Mouse (Mus musculus) midbrain, embryonic 11.5 days (tissue): ENCODE results near the gene Pde3a. TPM values are rescaled to one million over a fixed set of nuclear protein-coding genes. Genes with fewer than 3 reads are reported as not detected.

Experiments
- ATAC-seq: fragments of 200-750 bp; cut with Nextera tagmentation; 2 replicates; pipeline ENCODE4 v1.8.0; 2017; ENCODE audit warnings: moderate TSS enrichment, moderate library complexity; ENCODE audit not compliant: low FRiP score
- DNase-seq: peaks from one replicate; pipeline ENCODE4 v3.0.0; 2015; ENCODE audit warnings: low spot score; ENCODE audit errors: missing footprints
- H3K27ac ChIP-seq: fragments of 300-500 bp; sonication (generic); 2 replicates; pipeline ENCODE4 v1.5.1; 2014; ENCODE audit warnings: low read depth, low read length
- H3K27me3 ChIP-seq: fragments of 300-500 bp; sonication (generic); 2 replicates; pipeline ENCODE4 v1.6.1; 2014; ENCODE audit warnings: mild to moderate bottlenecking, low read length, moderate library complexity, mixed read lengths; ENCODE audit not compliant: control insufficient read depth, insufficient read depth
- H3K36me3 ChIP-seq: fragments of 300-500 bp; sonication (generic); 2 replicates; pipeline ENCODE4 v1.6.1; 2014; ENCODE audit warnings: mild to moderate bottlenecking, low read length, moderate library complexity, mixed read lengths; ENCODE audit not compliant: control insufficient read depth, insufficient read depth
- H3K4me1 ChIP-seq: fragments of 300-500 bp; sonication (generic); 2 replicates; pipeline ENCODE4 v1.6.1; 2014; ENCODE audit warnings: low read length; ENCODE audit not compliant: control insufficient read depth, insufficient read depth
- H3K4me2 ChIP-seq: fragments of 300-500 bp; sonication (generic); 2 replicates; pipeline ENCODE4 v1.6.1; 2014; ENCODE audit warnings: mild to moderate bottlenecking, moderate library complexity
- H3K4me3 ChIP-seq: fragments of 300-500 bp; sonication (generic); 2 replicates; pipeline ENCODE4 v1.5.1; 2014; ENCODE audit warnings: low read depth, low read length
- H3K9ac ChIP-seq: fragments of 300-500 bp; sonication (generic); 2 replicates; pipeline ENCODE4 v1.6.1; 2014; ENCODE audit warnings: low read length
- H3K9me3 ChIP-seq: fragments of 300-500 bp; sonication (generic); 2 replicates; pipeline ENCODE4 v1.6.1; 2016; ENCODE audit warnings: low read length; ENCODE audit not compliant: control insufficient read depth
- WGBS: fragments of 180-500 bp; shearing (Covaris S2); extraction: QIAGEN DNeasy Blood & Tissue Kit; methylation state at CpG from one replicate; pipeline ENCODE4 v1.1.7; 2014; 5-methylcytosine and 5-hydroxymethylcytosine counted together
- polyA plus RNA-seq: library from polyadenylated mRNA; unstranded; fragments of >200 nt; fragmentation: Nextera tagmentation; extraction: Ambion mirVana; gene quantifications from 2 replicates; pipeline ENCODE4 v1.2.1, GENCODE M21; 2014

Pde3a gene
- polyA plus RNA-seq, 1 experiment from 2014 or later = 2.1 TPM

DNA sequence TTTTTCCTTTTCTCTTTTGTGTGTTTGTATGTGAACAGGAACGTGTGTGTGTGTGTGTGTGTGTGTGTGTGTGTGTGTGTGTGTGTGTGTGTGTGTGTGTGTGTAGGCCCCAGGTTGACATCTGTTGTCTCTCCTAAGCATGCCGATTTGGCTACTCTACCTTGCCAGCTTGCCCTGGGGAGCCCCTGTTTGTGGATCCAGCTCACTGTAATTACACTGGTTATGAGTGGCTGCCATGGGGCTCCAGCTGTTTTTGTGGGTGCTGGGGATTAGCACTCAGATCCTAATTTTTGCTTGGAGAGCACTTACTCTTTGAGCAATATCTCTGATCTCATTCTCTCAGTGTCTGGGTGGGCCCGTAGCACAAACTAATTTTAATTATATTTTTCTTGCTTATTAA is 32.6 kb downstream of the Pde3a start:
- Histone ChIP-seq H3K4me3 (no peak overlapping the region), H3K4me2 (no peak overlapping the region), H3K9ac (no peak overlapping the region), H3K27ac (no peak overlapping the region), H3K9me3 (no peaks in the 10 kb centered on the region), H3K27me3 (no peaks in the 10 kb centered on the region), H3K4me1 (no peaks in the 10 kb centered on the region), H3K36me3 (no peaks in the 10 kb centered on the region)
- DNase-seq (no peak), ATAC-seq (no peak)
- 84% methylated on average over 3 of the region's 3 CpGs for WGBS

GRCm38 (mm10) chr6:141282796-141283195 is 33.7 kb downstream of the Pde3a start:
- no peaks in the 10 kb centered on the region for H3K27me3 ChIP-seq
- 87% methylated on average over 7 of the region's 7 CpGs for WGBS
- no peaks in the 10 kb centered on the region for H3K4me1 ChIP-seq
- no peak overlapping the region for H3K27ac ChIP-seq
- H3K9ac ChIP-seq = no peak overlapping the region
- no peak for ATAC-seq
- H3K4me2 ChIP-seq = no peak overlapping the region
- no peaks in the 10 kb centered on the region for H3K9me3 ChIP-seq
- no peak for DNase-seq
- no peaks in the 10 kb centered on the region for H3K36me3 ChIP-seq
- H3K4me3 ChIP-seq = no peak overlapping the region

GRCm38 (mm10) chr6:141291195-141291594 is 42.1 kb downstream of the Pde3a start:
- DNase-seq (no peak), ATAC-seq (no peak)
- no peak overlapping the region for H3K9ac ChIP-seq
- H3K4me1 ChIP-seq = no peaks in the 10 kb centered on the region
- no peaks in the 10 kb centered on the region for H3K9me3 ChIP-seq
- no peak overlapping the region for H3K4me3 ChIP-seq
- H3K27ac ChIP-seq = no peak overlapping the region
- no peaks in the 10 kb centered on the region for H3K36me3 ChIP-seq
- no peaks in the 10 kb centered on the region for H3K27me3 ChIP-seq
- H3K4me2 ChIP-seq = no peak overlapping the region
- WGBS = 95% methylated on average over 2 of the region's 2 CpGs

GRCm38 (mm10) chr6:141292826-141293459 is 43.9 kb downstream of the Pde3a start:
- Histone ChIP-seq H3K36me3 (no peaks in the 10 kb centered on the region), H3K27me3 (no peaks in the 10 kb centered on the region), H3K27ac (no peak overlapping the region), H3K9me3 (no peaks in the 10 kb centered on the region), H3K4me1 (no peaks in the 10 kb centered on the region), H3K9ac (no peak overlapping the region), H3K4me2 (no peak overlapping the region), H3K4me3 (no peak overlapping the region)
- no peak for ATAC-seq
- WGBS = 90% methylated on average over 10 of the region's 10 CpGs
- DNase-seq = no peak

DNA sequence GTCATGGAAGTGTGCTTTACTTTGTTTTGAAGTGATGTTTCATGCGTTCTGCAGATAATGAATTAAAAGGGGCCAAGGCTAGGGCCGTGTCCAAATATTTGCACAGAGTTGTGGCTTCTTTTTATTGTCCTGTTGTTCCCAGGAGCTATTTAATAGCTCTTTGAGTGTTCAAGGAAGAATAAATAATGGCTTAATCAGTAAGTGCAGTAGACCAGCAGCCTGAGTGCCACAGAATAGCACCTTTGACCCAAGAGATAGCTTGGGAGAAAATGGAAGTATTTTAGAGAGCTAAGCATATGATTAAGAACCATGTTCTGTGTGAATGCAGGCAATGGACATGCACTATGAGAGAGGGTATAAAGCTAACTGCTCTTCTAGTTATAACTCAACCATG is 44.4 kb downstream of the Pde3a start:
- Histone ChIP-seq H3K4me2 (no peak overlapping the region), H3K4me1 (no peaks in the 10 kb centered on the region), H3K9me3 (no peaks in the 10 kb centered on the region), H3K27me3 (no peaks in the 10 kb centered on the region), H3K4me3 (no peak overlapping the region), H3K27ac (no peak overlapping the region), H3K9ac (no peak overlapping the region), H3K36me3 (no peaks in the 10 kb centered on the region)
- ATAC-seq (no peak), DNase-seq (no peak)
- 54% methylated on average over 2 of the region's 2 CpGs for WGBS

DNA sequence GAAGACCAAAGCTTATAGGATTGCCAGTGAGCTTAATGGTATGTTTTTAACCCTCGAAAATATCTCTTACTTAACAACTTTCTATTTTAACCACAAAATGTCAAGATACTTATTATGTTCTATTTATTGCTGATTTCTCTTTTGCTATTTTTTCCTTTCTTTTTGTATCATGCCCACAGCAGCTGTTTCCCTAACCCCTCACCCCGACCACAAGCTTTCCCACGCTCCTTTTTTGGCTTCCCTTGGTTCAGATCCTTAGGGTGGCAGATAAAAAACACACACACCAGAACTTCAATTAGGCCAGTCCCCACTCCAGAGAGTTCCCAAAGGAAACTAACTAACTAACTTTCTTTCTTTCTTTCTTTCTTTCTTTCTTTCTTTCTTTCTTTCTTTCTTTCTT is 46.2 kb downstream of the Pde3a start:
- Histone ChIP-seq H3K27ac (no peak overlapping the region), H3K9me3 (no peaks in the 10 kb centered on the region), H3K27me3 (no peaks in the 10 kb centered on the region), H3K4me2 (no peak overlapping the region), H3K9ac (no peak overlapping the region), H3K4me1 (no peaks in the 10 kb centered on the region), H3K36me3 (no peaks in the 10 kb centered on the region), H3K4me3 (no peak overlapping the region)
- ATAC-seq (no peak), DNase-seq (no peak)
- 83% methylated on average over 3 of the region's 3 CpGs for WGBS

DNA sequence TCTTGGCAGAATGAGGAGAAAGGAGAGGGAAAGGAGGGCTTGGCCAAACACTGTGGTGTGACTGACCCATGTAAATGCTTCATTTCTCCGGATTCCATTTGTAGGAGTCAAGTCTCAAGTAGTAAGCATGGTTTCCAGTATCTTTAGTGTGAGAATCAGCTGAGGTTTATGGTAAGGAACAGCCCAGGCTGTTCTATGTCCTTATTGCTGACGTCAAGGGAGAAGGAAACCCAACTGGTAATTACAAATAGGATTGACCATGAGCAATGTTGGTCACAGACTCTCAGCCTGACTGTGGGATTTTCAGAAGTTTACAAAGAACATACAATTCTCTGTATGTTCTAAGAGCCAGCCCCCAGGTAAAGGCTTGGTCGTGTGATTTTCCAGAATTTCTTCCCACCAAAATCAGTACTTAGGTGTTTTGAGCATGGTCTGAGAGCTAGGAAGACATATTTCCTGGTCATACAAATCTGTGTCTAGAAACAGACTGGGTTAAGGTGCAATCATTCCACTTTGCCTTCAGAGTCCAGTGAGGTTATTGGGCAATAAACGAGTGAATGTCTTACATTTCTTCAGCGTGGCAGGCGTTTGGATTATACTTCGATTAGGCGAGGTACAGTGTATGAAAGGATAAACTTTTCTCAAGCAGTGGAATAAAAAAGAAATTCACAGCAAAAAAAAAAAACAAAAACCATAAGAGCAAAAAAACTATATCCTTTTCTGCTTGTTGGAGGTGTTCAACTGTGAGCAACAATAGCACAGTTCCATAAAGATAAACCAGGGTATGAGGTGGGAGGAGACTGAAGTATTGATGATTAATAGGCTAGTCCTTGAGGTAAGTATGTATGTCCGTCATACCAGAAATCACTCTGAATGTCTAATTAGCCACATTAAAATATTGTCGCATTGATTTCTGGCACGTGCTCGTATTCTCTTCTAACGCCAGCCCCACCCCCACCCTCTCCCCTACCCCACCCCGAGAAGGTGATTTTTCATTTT is 53.0 kb downstream of the Pde3a start:
- DNase-seq = no peak
- 90% methylated on average over 14 of the region's 14 CpGs for WGBS
- H3K27me3 ChIP-seq = no peaks in the 10 kb centered on the region

DNA sequence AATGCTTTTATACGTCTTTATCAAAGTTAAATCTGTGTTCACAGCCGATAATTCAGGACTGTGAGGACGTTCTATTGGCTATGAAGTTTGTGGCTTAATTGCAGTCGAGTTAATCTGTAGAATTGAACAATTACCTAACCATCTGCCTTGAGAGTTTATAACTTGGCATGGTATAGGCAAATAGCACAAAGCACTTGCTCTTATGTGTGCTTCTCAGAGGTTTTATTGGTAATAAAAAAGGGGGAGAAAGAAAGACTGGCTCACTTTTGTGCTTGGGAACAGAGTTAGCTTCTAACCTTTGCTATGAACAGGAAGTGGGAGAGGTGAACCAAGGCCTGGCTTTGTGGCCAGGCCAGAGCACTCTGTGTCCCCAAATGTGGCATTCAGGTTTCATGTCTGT is 53.8 kb downstream of the Pde3a start:
- H3K9ac ChIP-seq = no peak overlapping the region
- H3K4me3 ChIP-seq = no peak overlapping the region
- 85% methylated on average over 4 of the region's 4 CpGs for WGBS
- no peaks in the 10 kb centered on the region for H3K9me3 ChIP-seq
- H3K4me1 ChIP-seq = no peaks in the 10 kb centered on the region
- H3K27ac ChIP-seq = no peak overlapping the region
- no peak for ATAC-seq
- DNase-seq = no peak
- H3K27me3 ChIP-seq = no peaks in the 10 kb centered on the region
- H3K36me3 ChIP-seq = no peaks in the 10 kb centered on the region
- no peak overlapping the region for H3K4me2 ChIP-seq

More for the DNA sequence above, 53.0 kb downstream of the Pde3a start:
- H3K27ac ChIP-seq = no peak overlapping the region
- H3K36me3 ChIP-seq = no peaks in the 10 kb centered on the region
- no peak overlapping the region for H3K4me3 ChIP-seq
- H3K4me1 ChIP-seq = no peaks in the 10 kb centered on the region
- no peak overlapping the region for H3K9ac ChIP-seq
- no peak overlapping the region for H3K4me2 ChIP-seq
- H3K9me3 ChIP-seq = no peaks in the 10 kb centered on the region
- no peak for ATAC-seq

GRCm38 (mm10) chr6:141307326-141307725 is 58.3 kb downstream of the Pde3a start:
- no peak overlapping the region for H3K27ac ChIP-seq
- no peaks in the 10 kb centered on the region for H3K27me3 ChIP-seq
- ATAC-seq = no peak
- no peak overlapping the region for H3K4me3 ChIP-seq
- H3K4me1 ChIP-seq = no peaks in the 10 kb centered on the region
- no peak overlapping the region for H3K4me2 ChIP-seq
- WGBS = 90% methylated on average over 1 of the region's 1 CpGs
- H3K36me3 ChIP-seq = no peaks in the 10 kb centered on the region
- H3K9ac ChIP-seq = no peak overlapping the region
- DNase-seq = no peak
- no peaks in the 10 kb centered on the region for H3K9me3 ChIP-seq
